Mouse (Mus musculus) intestine, postnatal 0 days (tissue): Measurements from ENCODE around the gene Il13ra2. TPM values are rescaled to one million over a fixed set of nuclear protein-coding genes. Genes with fewer than 3 reads are reported as not detected.
"Not testable (repeated sequence)": the region's sequence is repeated elsewhere in the genome, so short reads cannot be mapped to it uniquely, and the experiment has no call there.

Experiments used
- ATAC-seq: fragments of 200-750 bp; cut with Nextera tagmentation; 2 replicates; pipeline ENCODE4 v1.8.0; 2017; ENCODE audit warnings: mild to moderate bottlenecking, moderate TSS enrichment, moderate library complexity
- H3K27ac ChIP-seq: fragments of 300-500 bp; sonication (generic); 2 replicates; pipeline ENCODE4 v1.5.1; 2014; ENCODE audit warnings: mild to moderate bottlenecking, low read depth, low read length, moderate library complexity
- H3K27me3 ChIP-seq: fragments of 300-500 bp; sonication (generic); replicated peaks from 2 replicates; pipeline ENCODE4 v1.6.1; 2014; ENCODE audit warnings: low read length, mixed read lengths; ENCODE audit not compliant: control insufficient read depth, insufficient read depth
- H3K36me3 ChIP-seq: fragments of 300-500 bp; sonication (generic); 2 replicates; pipeline ENCODE4 v1.6.1; 2014; ENCODE audit warnings: mild to moderate bottlenecking, moderate library complexity; ENCODE audit not compliant: control insufficient read depth, insufficient read depth
- H3K4me1 ChIP-seq: fragments of 300-500 bp; sonication (generic); replicated peaks from 2 replicates; pipeline ENCODE4 v1.6.1; 2014; ENCODE audit warnings: antibody characterized with exemption, low read length, mixed read lengths; ENCODE audit not compliant: control insufficient read depth, insufficient read depth
- H3K4me2 ChIP-seq: fragments of 300-500 bp; sonication (generic); replicated peaks from 2 replicates; pipeline ENCODE4 v1.6.1; 2014; ENCODE audit warnings: low read depth, mild to moderate bottlenecking, moderate library complexity
- H3K4me3 ChIP-seq: fragments of 300-500 bp; sonication (generic); 2 replicates; pipeline ENCODE4 v1.5.1; 2014; ENCODE audit warnings: low read depth, low read length
- H3K9ac ChIP-seq: fragments of 300-500 bp; sonication (generic); 2 replicates; pipeline ENCODE4 v1.6.1; 2014; ENCODE audit warnings: mild to moderate bottlenecking, low read depth, low read length
- H3K9me3 ChIP-seq: fragments of 300-500 bp; sonication (generic); 2 replicates; pipeline ENCODE4 v1.6.1; 2016; ENCODE audit warnings: mixed run types; ENCODE audit not compliant: control insufficient read depth
- CTCF ChIP-seq: sonication (generic); IDR thresholded peaks from 2 replicates; pipeline ENCODE4 v1.5.1; 2016; ENCODE audit warnings: low read depth, mild to moderate bottlenecking, control low read depth, antibody characterized with exemption, moderate library complexity
- WGBS: fragments of 180-500 bp; shearing (Covaris S2); extraction: QIAGEN DNeasy Blood & Tissue Kit; methylation state at CpG from one replicate; pipeline ENCODE4 v1.1.7; 2014; 5-methylcytosine and 5-hydroxymethylcytosine counted together
- polyA plus RNA-seq: library from polyadenylated mRNA; unstranded; fragments of >200 nt; fragmentation: Nextera tagmentation; extraction: Ambion mirVana; gene quantifications from 2 replicates; pipeline ENCODE4 v1.2.1, GENCODE M21; 2015

The Il13ra2 gene
- not detected in 2 replicates for polyA plus RNA-seq

DNA sequence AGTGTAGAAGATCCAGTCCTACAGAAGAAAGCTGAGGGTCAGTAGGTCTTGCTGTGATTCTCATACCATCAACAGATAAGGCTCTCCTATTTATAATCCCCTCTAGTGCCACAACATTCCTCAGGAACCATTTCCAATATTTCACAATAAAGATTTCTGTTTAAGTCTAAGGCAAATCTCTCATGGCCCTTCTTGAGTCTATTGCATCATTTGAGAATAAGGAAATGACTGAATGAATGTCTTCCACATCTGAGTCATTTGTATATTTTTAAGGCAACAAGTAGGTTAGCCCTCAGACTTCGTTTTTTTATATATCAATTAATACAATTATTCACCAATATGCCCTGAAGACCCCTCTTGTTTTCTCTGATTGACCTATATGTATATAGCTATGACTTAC is at the start of gene Il13ra2:
TSS of gene Il13ra2 (minus strand) at position 64 of the 400 bp plus-strand sequence.
- no peaks in the 10 kb centered on the region for H3K27me3 ChIP-seq
- no peak for ATAC-seq
- no peak within 1 kb of the TSS for H3K9ac ChIP-seq
- no peak for TF ChIP-seq CTCF
- no peaks in the 10 kb centered on the region for H3K4me1 ChIP-seq
- H3K4me3 ChIP-seq: no peak within 1 kb of the TSS
- no peak within 1 kb of the TSS for H3K27ac ChIP-seq
- no peaks in the 10 kb centered on the region for H3K36me3 ChIP-seq
- H3K9me3 ChIP-seq: no peaks in the 10 kb centered on the region
- 54% methylated on average over 1 of the region's 1 CpGs for WGBS
- H3K4me2 ChIP-seq: no peak within 1 kb of the TSS

DNA sequence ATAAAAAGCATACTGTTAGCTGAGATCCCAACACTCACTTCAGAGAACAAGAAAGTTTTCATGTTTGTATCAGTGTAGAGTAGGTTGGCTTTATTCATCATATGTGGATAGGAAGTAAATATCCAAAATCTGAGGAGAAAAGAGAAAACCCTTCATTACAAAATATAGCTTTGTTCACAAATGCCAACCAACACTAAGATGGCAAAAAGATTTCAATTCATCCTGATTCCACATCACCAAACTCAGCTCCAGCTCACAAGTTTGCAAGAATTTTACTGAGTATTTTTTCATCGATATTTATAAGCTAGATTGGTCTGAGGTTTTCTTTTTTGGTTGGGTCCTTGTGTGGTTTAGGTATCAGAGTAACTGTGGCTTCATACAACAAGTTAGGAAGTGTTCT is 24.6 kb upstream of the Il13ra2 start, which contains the start of gene Vmn1r239-ps:
TSS of gene Vmn1r239-ps (minus strand) at position 101 of the 400 bp plus-strand sequence.
- H3K9me3 ChIP-seq, ATAC-seq, H3K4me2 ChIP-seq, H3K36me3 ChIP-seq, H3K9ac ChIP-seq, H3K4me1 ChIP-seq, H3K27ac ChIP-seq, H3K27me3 ChIP-seq, H3K4me3 ChIP-seq: not testable (repeated sequence)
- WGBS: 78% methylated on average over 1 of the region's 1 CpGs

DNA sequence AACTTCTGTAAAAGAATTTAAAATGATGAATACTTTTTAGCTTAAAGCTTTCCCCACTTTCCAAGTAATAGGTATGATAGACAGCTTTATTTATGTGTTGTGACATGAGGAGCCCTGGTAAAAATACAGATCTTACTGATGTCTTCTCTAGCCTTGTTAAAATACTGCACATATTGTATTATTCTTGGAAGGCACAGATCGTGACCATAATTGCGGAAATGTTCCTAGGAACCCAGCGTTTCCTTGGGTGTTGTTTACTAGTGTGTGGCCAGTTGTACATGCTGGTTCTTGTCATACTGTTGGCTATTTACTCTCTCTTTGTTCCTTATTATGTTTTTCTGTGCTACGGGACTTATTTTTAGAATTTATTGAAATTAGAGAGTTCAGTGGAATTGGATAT is 14.4 kb upstream of the Il13ra2 start:
- no peak for ATAC-seq
- no peaks in the 10 kb centered on the region for H3K9me3 ChIP-seq
- H3K9ac ChIP-seq: no peak overlapping the region
- H3K4me1 ChIP-seq: no peaks in the 10 kb centered on the region
- 80% methylated on average over 4 of the region's 4 CpGs for WGBS
- no peak for TF ChIP-seq CTCF
- no peak overlapping the region for H3K27ac ChIP-seq
- H3K27me3 ChIP-seq: no peaks in the 10 kb centered on the region
- H3K4me3 ChIP-seq: no peak overlapping the region
- no peaks in the 10 kb centered on the region for H3K36me3 ChIP-seq
- no peak overlapping the region for H3K4me2 ChIP-seq

DNA sequence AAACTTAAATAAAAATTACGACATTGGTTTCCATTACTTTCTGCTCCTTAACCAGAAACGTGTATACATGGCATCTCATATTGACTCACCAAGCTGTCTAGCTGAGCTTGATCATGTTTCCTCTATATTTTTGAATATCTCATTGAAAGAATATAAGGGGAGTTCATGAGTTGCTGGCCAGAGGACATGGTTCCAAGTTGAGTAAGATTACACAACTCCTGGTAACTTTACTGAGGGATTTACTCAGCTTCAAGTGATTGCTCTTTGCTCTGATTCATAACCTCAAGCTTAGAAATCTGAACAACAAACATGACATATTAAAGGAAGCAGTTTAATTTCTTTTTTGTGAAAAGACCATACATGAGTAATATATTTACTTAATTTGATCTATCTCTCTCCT is 6.4 kb upstream of the Il13ra2 start:
- Histone ChIP-seq H3K4me2 (no peak overlapping the region), H3K4me3 (no peak overlapping the region), H3K27me3 (no peaks in the 10 kb centered on the region), H3K36me3 (no peaks in the 10 kb centered on the region), H3K9me3 (no peaks in the 10 kb centered on the region), H3K9ac (no peak overlapping the region), H3K4me1 (no peaks in the 10 kb centered on the region), H3K27ac (no peak overlapping the region)
- no peak for TF ChIP-seq CTCF
- ATAC-seq: no peak
- WGBS: 78% methylated on average over 2 of the region's 2 CpGs

DNA sequence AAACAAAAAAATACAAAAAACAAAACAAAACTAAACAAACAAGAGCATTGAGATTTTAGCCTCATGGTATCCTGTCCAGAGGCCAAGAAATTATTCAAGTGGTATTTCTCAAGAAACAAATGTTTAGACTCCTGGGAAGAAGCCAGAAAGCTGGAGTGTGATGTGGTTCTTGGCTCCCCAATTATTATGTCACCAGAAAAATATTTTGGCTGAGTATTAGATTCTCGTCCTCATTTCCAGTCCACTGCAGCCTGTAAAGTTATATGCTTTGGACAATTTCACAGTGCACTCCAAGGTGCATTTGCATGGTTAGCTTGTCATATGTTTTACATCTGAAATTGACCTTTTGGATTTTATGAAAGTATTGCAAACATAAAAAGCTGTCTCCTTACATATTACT is 761 bp upstream of the Il13ra2 start:
- TF ChIP-seq CTCF: no peak
- Histone ChIP-seq H3K4me3 (no peak overlapping the region), H3K36me3 (no peaks in the 10 kb centered on the region), H3K4me1 (no peaks in the 10 kb centered on the region), H3K9me3 (no peaks in the 10 kb centered on the region), H3K4me2 (no peak overlapping the region), H3K27me3 (no peaks in the 10 kb centered on the region), H3K9ac (no peak overlapping the region), H3K27ac (no peak overlapping the region)
- 52% methylated on average over 1 of the region's 1 CpGs for WGBS
- ATAC-seq: no peak

DNA sequence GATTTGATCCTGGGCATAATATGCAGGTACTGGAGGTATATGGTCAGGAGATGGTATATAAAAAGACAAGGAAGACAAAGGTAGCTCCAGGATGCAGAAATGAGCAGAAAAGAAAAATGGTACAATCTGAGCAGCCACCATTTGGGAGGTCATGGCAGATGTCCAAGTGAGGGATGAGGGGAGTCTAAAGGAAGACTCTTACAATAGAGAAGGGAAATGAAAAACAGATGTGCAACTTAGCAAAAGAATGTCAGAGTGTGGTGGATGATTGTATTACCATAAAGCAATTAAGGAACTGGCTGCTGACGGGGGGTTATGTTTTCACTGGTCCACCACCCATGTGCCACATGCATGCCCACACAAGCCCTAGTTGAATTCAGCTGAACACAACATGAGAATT is 35.5 kb downstream of the Il13ra2 start:
- no peak for ATAC-seq
- H3K9ac ChIP-seq: no peak overlapping the region
- no peaks in the 10 kb centered on the region for H3K36me3 ChIP-seq
- no peaks in the 10 kb centered on the region for H3K4me1 ChIP-seq
- no peak overlapping the region for H3K27ac ChIP-seq
- no peak overlapping the region for H3K4me3 ChIP-seq
- WGBS: 86% methylated on average over 1 of the region's 1 CpGs
- no peaks in the 10 kb centered on the region for H3K9me3 ChIP-seq
- no peak overlapping the region for H3K4me2 ChIP-seq
- no peaks in the 10 kb centered on the region for H3K27me3 ChIP-seq
- no peak for TF ChIP-seq CTCF

DNA sequence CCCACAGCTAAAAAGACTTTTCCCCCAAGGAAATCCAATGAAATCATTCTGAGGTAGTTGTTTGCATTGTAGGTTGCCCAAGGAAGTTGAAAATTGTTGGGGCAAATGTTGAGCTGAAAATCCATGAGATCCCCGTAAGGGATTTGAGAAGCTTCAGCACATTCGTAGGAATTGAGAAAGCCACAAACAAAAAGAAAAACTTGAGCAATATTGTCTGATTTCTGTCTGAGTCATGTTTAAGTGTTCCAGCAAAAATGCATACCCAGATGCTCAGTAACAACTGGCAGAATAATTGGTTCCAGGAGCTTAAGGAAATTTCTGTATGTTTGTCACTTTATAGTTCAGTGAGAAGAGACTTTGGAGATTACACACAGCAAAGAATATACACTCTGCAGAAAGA is 79.8 kb downstream of the Il13ra2 start:
- no peaks in the 10 kb centered on the region for H3K36me3 ChIP-seq
- no peaks in the 10 kb centered on the region for H3K9me3 ChIP-seq
- H3K27ac ChIP-seq: no peak overlapping the region
- 69% methylated on average over 2 of the region's 2 CpGs for WGBS
- H3K4me2 ChIP-seq: no peak overlapping the region
- H3K27me3 ChIP-seq: no peaks in the 10 kb centered on the region
- no peak overlapping the region for H3K4me3 ChIP-seq
- no peak overlapping the region for H3K9ac ChIP-seq
- no peak for ATAC-seq
- no peaks in the 10 kb centered on the region for H3K4me1 ChIP-seq
- no peak for TF ChIP-seq CTCF

Other genes with a start within 250 kb of the Il13ra2 start
- not detected in 2 replicates for gene Vmn1r239-ps, start 24.5 kb upstream of the Il13ra2 start, polyA plus RNA-seq
- 2.1 and 2.9 TPM in 2 replicates for gene Lrch2, start 124.9 kb upstream of the Il13ra2 start, polyA plus RNA-seq